Mouse (Mus musculus) neural tube, embryonic 13.5 days (tissue): ENCODE data around the gene Slc7a8. TPM values are rescaled to one million over a fixed set of nuclear protein-coding genes. Genes with fewer than 3 reads are reported as not detected.
"Not testable (repeated sequence)": the region's sequence is repeated elsewhere in the genome, so short reads cannot be mapped to it uniquely, and the experiment has no call there.

Source experiments
- ATAC-seq: fragments of 200-750 bp; cut with Nextera tagmentation; 2 replicates; pipeline ENCODE4 v1.8.0; 2017; ENCODE audit warnings: low read depth, mild to moderate bottlenecking, moderate TSS enrichment, moderate library complexity
- H3K27ac ChIP-seq: fragments of 300-500 bp; sonication (generic); replicated peaks from 2 replicates; pipeline ENCODE4 v1.5.1; 2015; ENCODE audit warnings: moderate library complexity, mild to moderate bottlenecking, inconsistent platforms
- H3K27me3 ChIP-seq: fragments of 300-500 bp; sonication (generic); 2 replicates; pipeline ENCODE4 v1.6.1; 2015; ENCODE audit warnings: mild to moderate bottlenecking, inconsistent platforms
- H3K36me3 ChIP-seq: fragments of 300-500 bp; sonication (generic); 2 replicates; pipeline ENCODE4 v1.6.1; 2015; ENCODE audit warnings: mild to moderate bottlenecking, inconsistent platforms
- H3K4me1 ChIP-seq: fragments of 300-500 bp; sonication (generic); replicated peaks from 2 replicates; pipeline ENCODE4 v1.6.1; 2015; ENCODE audit warnings: inconsistent platforms
- H3K4me2 ChIP-seq: fragments of 300-500 bp; sonication (generic); 2 replicates; pipeline ENCODE4 v1.6.1; 2015; ENCODE audit warnings: inconsistent platforms, mild to moderate bottlenecking, moderate library complexity
- H3K4me3 ChIP-seq: fragments of 300-500 bp; sonication (generic); 2 replicates; pipeline ENCODE4 v1.5.1; 2015; ENCODE audit warnings: mild to moderate bottlenecking, inconsistent platforms
- H3K9ac ChIP-seq: fragments of 300-500 bp; sonication (generic); 2 replicates; pipeline ENCODE4 v1.6.1; 2015; ENCODE audit warnings: moderate library complexity, mild to moderate bottlenecking, inconsistent platforms
- H3K9me3 ChIP-seq: fragments of 300-500 bp; sonication (generic); 2 replicates; pipeline ENCODE4 v1.6.1; 2016; ENCODE audit warnings: inconsistent platforms
- WGBS: fragments of 180-500 bp; shearing (Covaris S2); methylation state at CpG from one replicate; pipeline ENCODE4 v1.1.7; 2015; 5-methylcytosine and 5-hydroxymethylcytosine counted together
- polyA plus RNA-seq: library from polyadenylated mRNA; unstranded; fragments of >200 nt; fragmentation: Nextera tagmentation; extraction: Ambion mirVana; gene quantifications from 2 replicates; pipeline ENCODE4 v1.2.1, GENCODE M21; 2015

Gene Slc7a8
- polyA plus RNA-seq, 1 experiment from 2014 or later: 4.4 TPM

GRCm38 (mm10) chr14:54776768-54777167, 5.0 kb downstream of the Slc7a8 start:
- Histone ChIP-seq H3K36me3 (no peaks in the 10 kb centered on the region), H3K27ac (no peak overlapping the region), H3K4me2 (no peak overlapping the region), H3K9ac (no peak overlapping the region), H3K4me1 (peaks cover 13% of the 10 kb centered on the region; the same call in 1 of the 2 replicates), H3K27me3 (peaks cover 14% of the 10 kb centered on the region), H3K4me3 (no peak overlapping the region), H3K9me3 (no peaks in the 10 kb centered on the region)
- ATAC-seq: no peak
- 90% methylated on average over 5 of the region's 5 CpGs for WGBS

- Histone ChIP-seq H3K4me1 (peaks cover 8% of the 10 kb centered on the region; the same call in 1 of the 2 replicates), H3K27ac (no peak overlapping the region), H3K36me3 (no peaks in the 10 kb centered on the region), H3K9ac (no peak overlapping the region), H3K4me2 (no peak overlapping the region), H3K4me3 (no peak overlapping the region), H3K27me3 (peaks cover 13% of the 10 kb centered on the region), H3K9me3 (no peaks in the 10 kb centered on the region)
- 90% methylated on average over 7 of the region's 7 CpGs for WGBS
- ATAC-seq: no peak
These were observed 6.2 kb downstream of the Slc7a8 start for GRCm38 (mm10) chr14:54775534-54776041.

- H3K27ac ChIP-seq: peak overlapping the region; percentile 38; the same call in 1 of the 2 replicates
- no peaks in the 10 kb centered on the region for H3K9me3 ChIP-seq
- H3K4me3 ChIP-seq: no peak overlapping the region
- no peaks in the 10 kb centered on the region for H3K36me3 ChIP-seq
- no peak overlapping the region for H3K9ac ChIP-seq
- no peak overlapping the region for H3K4me2 ChIP-seq
- no peaks in the 10 kb centered on the region for H3K4me1 ChIP-seq
- 76% methylated on average over 20 of the region's 20 CpGs for WGBS
- H3K27me3 ChIP-seq: no peaks in the 10 kb centered on the region
- peak; percentile 76; the same call in 1 of the 2 replicates for ATAC-seq
These were observed 9.4 kb downstream of the Slc7a8 start for GRCm38 (mm10) chr14:54772333-54772856.

GRCm38 (mm10) chr14:54770373-54770772, 11.4 kb downstream of the Slc7a8 start:
- Histone ChIP-seq H3K4me1 (no peaks in the 10 kb centered on the region), H3K9me3 (no peaks in the 10 kb centered on the region), H3K36me3 (no peaks in the 10 kb centered on the region), H3K27ac (no peak overlapping the region), H3K4me2 (no peak overlapping the region), H3K9ac (no peak overlapping the region), H3K27me3 (no peaks in the 10 kb centered on the region), H3K4me3 (no peak overlapping the region)
- ATAC-seq: no peak
- WGBS: 98% methylated on average over 5 of the region's 5 CpGs

- H3K36me3 ChIP-seq: no peaks in the 10 kb centered on the region
- no peak overlapping the region for H3K9ac ChIP-seq
- H3K27me3 ChIP-seq: no peaks in the 10 kb centered on the region
- no peak overlapping the region for H3K4me3 ChIP-seq
- no peak overlapping the region for H3K27ac ChIP-seq
- no peak overlapping the region for H3K4me2 ChIP-seq
- WGBS: 93% methylated on average over 5 of the region's 5 CpGs
- no peaks in the 10 kb centered on the region for H3K9me3 ChIP-seq
- no peak for ATAC-seq
- no peaks in the 10 kb centered on the region for H3K4me1 ChIP-seq
These were observed 12.7 kb downstream of the Slc7a8 start for GRCm38 (mm10) chr14:54769068-54769425.

GRCm38 (mm10) chr14:54768314-54769067, 13.3 kb downstream of the Slc7a8 start:
- Histone ChIP-seq H3K27ac (no peak overlapping the region), H3K9ac (no peak overlapping the region), H3K4me1 (no peaks in the 10 kb centered on the region), H3K36me3 (no peaks in the 10 kb centered on the region), H3K27me3 (no peaks in the 10 kb centered on the region), H3K4me3 (no peak overlapping the region), H3K9me3 (no peaks in the 10 kb centered on the region), H3K4me2 (no peak overlapping the region)
- 88% methylated on average over 10 of the region's 10 CpGs for WGBS
- no peak for ATAC-seq

- WGBS: 95% methylated on average over 7 of the region's 7 CpGs
- not testable (repeated sequence) for ATAC-seq
These were observed 14.8 kb downstream of the Slc7a8 start for GRCm38 (mm10) chr14:54766937-54767336.

GRCm38 (mm10) chr14:54756382-54756781, 25.4 kb downstream of the Slc7a8 start:
- WGBS: 84% methylated on average over 6 of the region's 6 CpGs
- Histone ChIP-seq H3K4me1 (peaks cover 11% of the 10 kb centered on the region; the same call in 1 of the 2 replicates), H3K27me3 (no peaks in the 10 kb centered on the region), H3K36me3 (no peaks in the 10 kb centered on the region), H3K4me3 (no peak overlapping the region), H3K4me2 (no peak overlapping the region), H3K27ac (no peak overlapping the region), H3K9me3 (no peaks in the 10 kb centered on the region), H3K9ac (no peak overlapping the region)
- ATAC-seq: no peak

More at GRCm38 (mm10) chr14:54766937-54767336, 14.8 kb downstream of the Slc7a8 start:
- not testable (repeated sequence) for H3K9me3 ChIP-seq, H3K4me2 ChIP-seq, H3K27ac ChIP-seq, H3K4me1 ChIP-seq, H3K4me3 ChIP-seq, H3K36me3 ChIP-seq, H3K27me3 ChIP-seq, H3K9ac ChIP-seq

- Histone ChIP-seq H3K4me3 (no peak overlapping the region), H3K4me1 (peaks cover 11% of the 10 kb centered on the region; the same call in 1 of the 2 replicates), H3K27me3 (no peaks in the 10 kb centered on the region), H3K9ac (no peak overlapping the region), H3K27ac (0 out of 2 replicates have a peak overlapping the region, but pooled peaks have one; percentile 33), H3K9me3 (no peaks in the 10 kb centered on the region), H3K4me2 (no peak overlapping the region), H3K36me3 (no peaks in the 10 kb centered on the region)
- ATAC-seq: peak; percentile 47; the same call in 1 of the 2 replicates
- 28% methylated on average over 6 of the region's 6 CpGs for WGBS
These were observed 27.1 kb downstream of the Slc7a8 start for GRCm38 (mm10) chr14:54754602-54755018.

- 0 out of 2 replicates have a peak, but pooled peaks have one; percentile 50 for ATAC-seq
- 76% methylated on average over 12 of the region's 14 CpGs for whole genome bisulfite sequencing
- Histone ChIP-seq H3K27me3 (no peaks in the 10 kb centered on the region), H3K9me3 (no peaks in the 10 kb centered on the region), H3K27ac (no peak overlapping the region), H3K4me3 (no peak overlapping the region), H3K36me3 (no peaks in the 10 kb centered on the region), H3K4me2 (no peak overlapping the region), H3K4me1 (peaks cover 11% of the 10 kb centered on the region; the same call in 1 of the 2 replicates), H3K9ac (no peak overlapping the region)
These were observed 27.7 kb downstream of the Slc7a8 start for GRCm38 (mm10) chr14:54753986-54754601.

- H3K4me3 ChIP-seq: no peak overlapping the region
- H3K9me3 ChIP-seq: no peaks in the 10 kb centered on the region
- WGBS: 91% methylated on average over 6 of the region's 6 CpGs
- no peaks in the 10 kb centered on the region for H3K36me3 ChIP-seq
- no peak for ATAC-seq
- peaks cover 11% of the 10 kb centered on the region; the same call in 1 of the 2 replicates for H3K4me1 ChIP-seq
- H3K27ac ChIP-seq: no peak overlapping the region
- H3K4me2 ChIP-seq: no peak overlapping the region
- no peaks in the 10 kb centered on the region for H3K27me3 ChIP-seq
- no peak overlapping the region for H3K9ac ChIP-seq
These were observed 28.8 kb downstream of the Slc7a8 start for GRCm38 (mm10) chr14:54752938-54753337.

GRCm38 (mm10) chr14:54751768-54752167, 30.0 kb downstream of the Slc7a8 start:
- Histone ChIP-seq H3K9me3 (no peaks in the 10 kb centered on the region), H3K9ac (no peak overlapping the region), H3K36me3 (no peaks in the 10 kb centered on the region), H3K27ac (no peak overlapping the region), H3K4me2 (no peak overlapping the region), H3K4me3 (no peak overlapping the region), H3K27me3 (no peaks in the 10 kb centered on the region), H3K4me1 (peaks cover 11% of the 10 kb centered on the region; the same call in 1 of the 2 replicates)
- 91% methylated on average over 1 of the region's 1 CpGs for WGBS
- no peak for ATAC-seq
